Mouse (Mus musculus): ENCODE measurements around the gene Myh13. TPM values are rescaled to one million over a fixed set of nuclear protein-coding genes. Genes with fewer than 3 reads are reported as not detected.

The Myh13 gene
- total RNA-seq, 1 experiment from 2014 or later: not detected

DNA sequence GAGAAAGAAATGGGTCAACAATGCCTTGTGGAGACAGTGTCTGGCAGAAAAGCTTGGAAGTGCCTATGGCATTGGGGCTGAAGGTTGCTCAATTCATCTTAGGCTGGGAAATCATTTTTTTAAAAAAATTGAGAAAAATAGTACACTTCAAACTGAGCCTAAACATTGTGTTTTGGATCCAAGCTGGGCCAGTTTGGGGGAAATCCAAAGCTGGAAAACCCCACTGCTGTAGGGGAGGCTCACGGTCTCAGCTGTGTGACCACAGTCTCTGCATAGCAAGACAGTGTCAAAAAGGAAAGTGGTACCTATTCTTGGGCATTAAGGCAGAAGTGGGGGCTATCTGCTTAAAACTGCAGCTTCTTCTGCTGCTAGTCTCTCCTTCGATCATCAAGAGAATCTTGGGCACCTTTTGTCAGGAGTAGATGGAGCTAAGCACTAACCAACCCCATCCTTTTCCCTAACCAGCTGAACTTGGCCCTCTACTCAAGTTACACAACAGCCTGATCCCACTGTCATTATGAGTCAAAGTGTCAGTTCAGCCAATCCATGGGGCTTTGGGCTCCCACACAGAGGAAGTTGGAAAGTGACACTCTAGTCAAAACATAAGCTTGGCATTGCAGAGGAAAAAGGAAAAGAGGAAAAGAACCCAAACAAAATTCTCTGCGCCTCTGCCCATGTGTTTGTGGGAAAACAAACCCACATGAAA is 69.4 kb downstream of the Myh13 start:
- no peak for DNase-seq

DNA sequence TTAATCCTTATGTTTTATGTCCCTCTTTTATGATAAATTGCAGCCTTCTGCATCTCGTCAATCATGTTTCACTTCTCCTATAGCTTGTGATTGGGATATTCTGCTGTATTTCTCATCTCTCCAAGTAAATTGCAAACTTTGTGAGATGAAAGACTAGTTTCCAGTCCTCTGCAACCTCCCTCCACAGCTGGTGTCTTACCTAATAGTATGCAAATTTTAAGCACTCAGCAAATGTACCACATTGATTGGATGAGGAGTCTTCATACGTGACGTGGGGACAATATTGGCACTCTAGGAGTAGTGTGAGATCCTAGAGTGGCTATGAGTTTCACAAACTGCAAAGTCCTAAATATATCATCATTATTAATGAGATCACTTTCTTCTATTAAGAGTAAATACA is 70.9 kb downstream of the Myh13 start:
- no peak for DNase-seq

DNA sequence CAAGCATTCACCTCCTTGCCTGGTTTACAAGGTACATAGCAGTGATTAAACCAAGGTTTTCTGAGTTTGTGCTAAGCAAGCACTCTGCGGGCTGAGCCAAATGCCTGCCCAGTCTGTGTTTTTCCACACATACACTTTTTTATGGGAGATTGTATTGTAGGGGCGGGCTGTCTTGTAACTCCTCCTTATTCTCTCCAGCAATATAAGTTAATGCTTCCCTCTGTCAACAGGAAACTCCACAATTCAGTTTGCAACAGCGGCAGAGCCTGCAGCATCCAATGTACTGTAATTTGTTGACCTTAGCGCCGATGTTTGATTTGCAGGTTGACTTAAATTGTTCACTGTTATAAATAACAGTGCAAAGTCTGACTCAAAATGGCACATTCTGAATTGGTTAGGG is 79.5 kb downstream of the Myh13 start:
- DNase-seq: no peak

DNA sequence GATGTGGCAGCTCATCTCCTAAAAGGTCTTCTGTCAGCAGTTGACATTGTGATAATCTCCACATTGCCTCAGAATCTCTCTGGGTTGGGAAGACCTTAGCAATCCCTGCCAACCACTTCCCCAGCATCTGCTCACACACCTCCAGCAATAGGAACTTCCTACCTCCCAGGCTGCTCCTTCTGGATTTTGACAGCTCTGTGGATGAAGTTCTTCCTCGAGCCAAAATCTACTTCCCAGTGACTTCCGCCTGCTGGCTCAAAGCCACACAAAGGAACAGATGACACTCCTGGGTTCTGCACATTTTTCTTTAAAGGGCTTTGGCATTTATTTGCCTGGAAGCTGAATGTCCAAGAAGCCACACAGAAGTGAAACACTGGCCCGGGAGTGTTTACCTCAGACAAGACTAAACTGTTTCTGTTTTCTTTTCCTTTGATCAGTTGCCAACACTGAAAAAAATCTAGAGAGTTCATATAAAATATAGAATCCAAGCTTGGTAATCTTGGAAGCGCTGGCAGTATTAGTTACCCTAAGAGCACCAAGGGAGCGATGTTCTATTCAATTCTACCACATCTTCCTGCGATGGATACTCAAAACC is 93.0 kb downstream of the Myh13 start:
- peak; percentile 9 for DNase-seq

Other genes with a start within 250 kb of the Myh13 start
- gene Myh3, start 243.4 kb upstream of the Myh13 start, total RNA-seq (2021): 0.07 TPM in 1 of 2 replicates, not detected in the other
- 0.08 TPM in 1 of 2 replicates, not detected in the other for gene Myh2, start 150.6 kb upstream of the Myh13 start, total RNA-seq (2021)
- gene Myh1, start 121.6 kb upstream of the Myh13 start, total RNA-seq (2021): 0.23 and 0.30 TPM in 2 replicates
- 0.15 TPM in 1 of 2 replicates, not detected in the other for gene Myh4, start 83.6 kb upstream of the Myh13 start, total RNA-seq (2021)
- not detected in 2 replicates for gene Myh8, start 44.5 kb upstream of the Myh13 start, total RNA-seq (2021)
- 23.3 and 28.8 TPM in 2 replicates for gene Gas7, start 133.8 kb downstream of the Myh13 start, total RNA-seq (2021)

Data from adrenal gland, postnatal 14 days (tissue).